Mouse (Mus musculus) neural tube, embryonic 14.5 days (tissue): Measurements from ENCODE around the gene Glra3. TPM values are rescaled to one million over a fixed set of nuclear protein-coding genes. Genes with fewer than 3 reads are reported as not detected.

Experiments
- ATAC-seq: fragments of 200-750 bp; cut with Nextera tagmentation; 2 replicates; pipeline ENCODE4 v1.8.0; 2017; ENCODE audit warnings: low read depth, mild to moderate bottlenecking, moderate TSS enrichment, moderate library complexity
- H3K27ac ChIP-seq: fragments of 300-500 bp; sonication (generic); 2 replicates; pipeline ENCODE4 v1.5.1; 2014; ENCODE audit warnings: low read depth, mild to moderate bottlenecking, control low read depth, low read length, moderate library complexity, mixed read lengths
- H3K27me3 ChIP-seq: fragments of 300-500 bp; sonication (generic); 2 replicates; pipeline ENCODE4 v1.6.1; 2014; ENCODE audit warnings: low read length; ENCODE audit not compliant: control insufficient read depth, insufficient read depth
- H3K36me3 ChIP-seq: fragments of 300-500 bp; sonication (generic); 2 replicates; pipeline ENCODE4 v1.6.1; 2014; ENCODE audit warnings: low read length, mixed read lengths; ENCODE audit not compliant: control insufficient read depth, insufficient read depth
- H3K4me1 ChIP-seq: fragments of 300-500 bp; sonication (generic); 2 replicates; pipeline ENCODE4 v1.6.1; 2014; ENCODE audit warnings: low read length; ENCODE audit not compliant: control insufficient read depth, insufficient read depth
- H3K4me2 ChIP-seq: fragments of 300-500 bp; sonication (generic); 2 replicates; pipeline ENCODE4 v1.6.1; 2014; ENCODE audit warnings: mild to moderate bottlenecking, low read depth, low read length, control low read depth
- H3K4me3 ChIP-seq: fragments of 300-500 bp; sonication (generic); 2 replicates; pipeline ENCODE4 v1.5.1; 2014; ENCODE audit warnings: low read depth, low read length, control low read depth, mixed read lengths
- H3K9ac ChIP-seq: fragments of 300-500 bp; sonication (generic); replicated peaks from 2 replicates; pipeline ENCODE4 v1.6.1; 2014; ENCODE audit warnings: low read depth, mild to moderate bottlenecking, control low read depth, low read length, mixed read lengths
- H3K9me3 ChIP-seq: fragments of 300-500 bp; sonication (generic); 2 replicates; pipeline ENCODE4 v1.6.1; 2016; ENCODE audit warnings: low read length; ENCODE audit not compliant: control insufficient read depth
- WGBS: fragments of 180-500 bp; shearing (Covaris S2); extraction: QIAGEN DNeasy Blood & Tissue Kit; methylation state at CpG from one replicate; pipeline ENCODE4 v1.1.7; 2014; 5-methylcytosine and 5-hydroxymethylcytosine counted together
- polyA plus RNA-seq: library from polyadenylated mRNA; unstranded; fragments of >200 nt; fragmentation: Nextera tagmentation; extraction: Ambion mirVana; gene quantifications from 2 replicates; pipeline ENCODE4 v1.2.1, GENCODE M21; 2014

Gene Glra3
- polyA plus RNA-seq, 1 experiment from 2014 or later = 3.2 TPM

GRCm38 (mm10) chr8:56094385-56094784, 154.1 kb downstream of the Glra3 start:
- Histone ChIP-seq H3K27me3 (no peaks in the 10 kb centered on the region), H3K9me3 (no peaks in the 10 kb centered on the region), H3K9ac (no peak overlapping the region), H3K4me3 (no peak overlapping the region), H3K36me3 (no peaks in the 10 kb centered on the region), H3K27ac (no peak overlapping the region), H3K4me2 (no peak overlapping the region), H3K4me1 (no peaks in the 10 kb centered on the region)
- no peak for ATAC-seq

GRCm38 (mm10) chr8:56110296-56110695, 170.0 kb downstream of the Glra3 start:
- H3K36me3 ChIP-seq = no peaks in the 10 kb centered on the region
- no peak overlapping the region for H3K27ac ChIP-seq
- H3K4me1 ChIP-seq = no peaks in the 10 kb centered on the region
- H3K27me3 ChIP-seq = no peaks in the 10 kb centered on the region
- no peak for ATAC-seq
- no peak overlapping the region for H3K9ac ChIP-seq
- 80% methylated on average over 6 of the region's 6 CpGs for WGBS
- no peak overlapping the region for H3K4me2 ChIP-seq
- H3K9me3 ChIP-seq = no peaks in the 10 kb centered on the region
- no peak overlapping the region for H3K4me3 ChIP-seq

DNA sequence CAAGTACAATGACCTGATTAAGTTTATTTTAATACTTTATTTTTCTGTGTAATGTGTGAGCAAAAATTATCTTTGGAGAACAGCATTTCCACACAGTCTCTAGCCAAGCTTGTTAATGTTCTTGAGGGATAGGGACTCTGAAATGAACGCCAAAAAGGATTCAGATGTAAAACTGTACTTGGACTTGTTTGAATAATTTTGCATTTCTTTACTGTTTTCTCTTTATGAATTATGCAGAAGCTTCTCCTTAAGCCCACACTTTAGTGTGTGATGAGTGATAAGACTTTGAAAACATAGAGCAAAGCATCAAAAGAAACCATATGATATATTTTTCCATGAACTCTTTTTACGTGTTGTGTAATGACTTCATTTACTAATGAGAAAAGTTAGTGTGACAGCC, 189.1 kb downstream of the Glra3 start:
- no peaks in the 10 kb centered on the region for H3K9me3 ChIP-seq
- no peak overlapping the region for H3K4me2 ChIP-seq
- H3K27me3 ChIP-seq = no peaks in the 10 kb centered on the region
- H3K36me3 ChIP-seq = no peaks in the 10 kb centered on the region
- no peak overlapping the region for H3K9ac ChIP-seq
- H3K4me1 ChIP-seq = no peaks in the 10 kb centered on the region
- no peak overlapping the region for H3K4me3 ChIP-seq
- no peak overlapping the region for H3K27ac ChIP-seq
- 87% methylated on average over 2 of the region's 2 CpGs for WGBS
- no peak for ATAC-seq

- 74% methylated on average over 1 of the region's 1 CpGs for WGBS
- Histone ChIP-seq H3K9me3 (no peaks in the 10 kb centered on the region), H3K4me3 (no peak overlapping the region), H3K27me3 (no peaks in the 10 kb centered on the region), H3K4me1 (no peaks in the 10 kb centered on the region), H3K9ac (no peak overlapping the region), H3K36me3 (no peaks in the 10 kb centered on the region), H3K27ac (no peak overlapping the region), H3K4me2 (no peak overlapping the region)
- ATAC-seq = no peak
Observed at GRCm38 (mm10) chr8:56150697-56151096, 210.4 kb downstream of the Glra3 start.

DNA sequence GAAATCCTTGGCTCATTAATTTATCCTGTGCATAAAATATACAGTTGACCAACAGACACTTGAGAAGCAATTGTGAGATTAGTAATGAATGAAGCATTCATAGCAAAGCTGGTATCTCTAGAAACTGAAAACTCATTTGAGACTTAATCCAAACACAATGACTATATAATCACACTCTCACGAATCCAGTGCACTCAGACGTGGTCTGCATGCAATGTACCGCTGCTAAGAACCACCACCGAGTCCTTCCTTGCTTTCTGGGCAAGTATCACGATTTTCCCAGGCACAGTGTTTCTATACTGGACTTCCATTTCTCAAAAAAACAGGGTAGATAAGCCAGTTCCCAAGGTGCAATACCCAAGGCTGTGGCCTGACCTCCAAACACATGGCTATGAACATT, 211.3 kb downstream of the Glra3 start:
- no peaks in the 10 kb centered on the region for H3K36me3 ChIP-seq
- 84% methylated on average over 5 of the region's 5 CpGs for WGBS
- no peak overlapping the region for H3K9ac ChIP-seq
- H3K4me3 ChIP-seq = no peak overlapping the region
- no peak overlapping the region for H3K4me2 ChIP-seq
- no peaks in the 10 kb centered on the region for H3K27me3 ChIP-seq
- H3K9me3 ChIP-seq = no peaks in the 10 kb centered on the region
- H3K27ac ChIP-seq = no peak overlapping the region
- no peak for ATAC-seq
- no peaks in the 10 kb centered on the region for H3K4me1 ChIP-seq

GRCm38 (mm10) chr8:56158966-56159365, 218.7 kb downstream of the Glra3 start:
- H3K27ac ChIP-seq = no peak overlapping the region
- WGBS = 63% methylated on average over 2 of the region's 2 CpGs
- no peak overlapping the region for H3K4me2 ChIP-seq
- no peak for ATAC-seq
- no peaks in the 10 kb centered on the region for H3K9me3 ChIP-seq
- H3K27me3 ChIP-seq = no peaks in the 10 kb centered on the region
- H3K36me3 ChIP-seq = no peaks in the 10 kb centered on the region
- H3K4me3 ChIP-seq = no peak overlapping the region
- H3K4me1 ChIP-seq = no peaks in the 10 kb centered on the region
- no peak overlapping the region for H3K9ac ChIP-seq

Other genes starting within 250 kb of the Glra3 start
- gene Adam29, start 33.5 kb upstream of the Glra3 start, polyA plus RNA-seq = not detected in 2 replicates